Mouse (Mus musculus) urinary bladder, postnatal 4 days (tissue): Measurements from ENCODE around the gene Scn9a.

Experiments used
- DNase-seq, 2 experiments: peaks; one replicate each; pipeline ENCODE4 v3.0.0; 2021 to 2022; ENCODE audit warnings: low spot score in 2 of 2

The Scn9a gene

GRCm38 (mm10) chr2:66634580-66635359 lies at the start of gene Scn9a:
TSS of gene Scn9a (minus strand) at chr2:66634962.
- no peak for DNase-seq

GRCm38 (mm10) chr2:66661988-66662387 lies 27.2 kb upstream of the Scn9a start:
- no peak for DNase-seq

- no peak for DNase-seq
These were observed 21.7 kb upstream of the Scn9a start for GRCm38 (mm10) chr2:66656430-66656829.

- DNase-seq = no peak
These were observed 20.7 kb upstream of the Scn9a start for GRCm38 (mm10) chr2:66655431-66655830.

- no peak for DNase-seq
These were observed 9.6 kb upstream of the Scn9a start for GRCm38 (mm10) chr2:66644384-66644783.

- no peak for DNase-seq
These were observed 2.0 kb downstream of the Scn9a start for GRCm38 (mm10) chr2:66632728-66633127.

GRCm38 (mm10) chr2:66611091-66611490 lies 23.7 kb downstream of the Scn9a start:
- no peak for DNase-seq

GRCm38 (mm10) chr2:66597313-66597712 lies 37.4 kb downstream of the Scn9a start:
- no peak for DNase-seq

GRCm38 (mm10) chr2:66596145-66596544 lies 38.6 kb downstream of the Scn9a start:
- DNase-seq = no peak

GRCm38 (mm10) chr2:66590151-66590550 lies 44.6 kb downstream of the Scn9a start:
- DNase-seq = no peak

- no peak for DNase-seq
These were observed 54.5 kb downstream of the Scn9a start for GRCm38 (mm10) chr2:66580026-66580808.

- DNase-seq = no peak
These were observed 86.5 kb downstream of the Scn9a start for GRCm38 (mm10) chr2:66548254-66548653.

GRCm38 (mm10) chr2:66519966-66520365 lies 114.8 kb downstream of the Scn9a start:
- DNase-seq = no peak

- no peak for DNase-seq
These were observed 123.3 kb downstream of the Scn9a start for GRCm38 (mm10) chr2:66511424-66511823.

- DNase-seq = no peak
These were observed 126.7 kb downstream of the Scn9a start for GRCm38 (mm10) chr2:66508032-66508431.

- DNase-seq = no peak
These were observed 127.1 kb downstream of the Scn9a start for GRCm38 (mm10) chr2:66507616-66508015.

- DNase-seq = no peak
These were observed 132.6 kb downstream of the Scn9a start for GRCm38 (mm10) chr2:66502158-66502557.

- no peak for DNase-seq
These were observed 140.2 kb downstream of the Scn9a start for GRCm38 (mm10) chr2:66494556-66494955.

- DNase-seq = no peak
These were observed 156.4 kb downstream of the Scn9a start for GRCm38 (mm10) chr2:66478395-66478794.

- DNase-seq = no peak
These were observed 161.5 kb downstream of the Scn9a start for GRCm38 (mm10) chr2:66473181-66473822.

- DNase-seq = no peak
These were observed 169.3 kb downstream of the Scn9a start for GRCm38 (mm10) chr2:66465484-66465883.

- DNase-seq = no peak
These were observed 169.8 kb downstream of the Scn9a start for GRCm38 (mm10) chr2:66464874-66465458.
